Mouse (Mus musculus) ES-E14 (cell line): ENCODE measurements around the gene Cdc16.
"Not testable (repeated sequence)": the region's sequence is repeated elsewhere in the genome, so short reads cannot be mapped to it uniquely, and the experiment has no call there.

Source experiments
- CHD2 ChIP-seq: IDR thresholded peaks from 2 replicates; pipeline ENCODE4 v1.6.1; 2014; ENCODE audit warnings: mild to moderate bottlenecking, low read depth, low read length, inconsistent platforms
- HCFC1 ChIP-seq: IDR thresholded peaks from 2 replicates; pipeline ENCODE4 v1.6.1; 2012; ENCODE audit warnings: low read length, inconsistent platforms, borderline replicate concordance; ENCODE audit not compliant: insufficient read depth
- MAFK ChIP-seq: IDR thresholded peaks from 2 replicates; pipeline ENCODE4 v1.6.1; 2014; ENCODE audit warnings: mild to moderate bottlenecking, low read depth, low read length, inconsistent platforms; ENCODE audit not compliant: insufficient read depth
- ZC3H11A ChIP-seq: IDR thresholded peaks from 2 replicates; pipeline ENCODE4 v1.6.1; 2012; ENCODE audit warnings: low read depth, mild to moderate bottlenecking, inconsistent platforms, low read length, borderline replicate concordance
- ZNF384 ChIP-seq: IDR thresholded peaks from 2 replicates; pipeline ENCODE4 v1.6.1; 2012; ENCODE audit warnings: low read depth, low read length, inconsistent platforms

GRCm38 (mm10) chr8:13746212-13746611 is 11.3 kb upstream of the Cdc16 start:
- not testable (repeated sequence) for TF ChIP-seq HCFC1, MAFK, ZNF384, ZC3H11A, CHD2
